Mouse (Mus musculus) ES-E14 (cell line): Measurements from ENCODE around the gene Med8. TPM values are rescaled to one million over a fixed set of nuclear protein-coding genes. Genes with fewer than 3 reads are reported as not detected.

Experiments used
- DNase-seq: peaks from one replicate; pipeline ENCODE4 v3.0.0-alpha.2; 2013; ENCODE audit warnings: low read depth, low spot score
- H3K27ac ChIP-seq: 2 replicates; pipeline ENCODE4 v1.5.1; 2012; ENCODE audit warnings: low read depth, mild to moderate bottlenecking, low read length, moderate library complexity, mixed read lengths; ENCODE audit not compliant: poor library complexity, insufficient read depth, severe bottlenecking
- H3K36me3 ChIP-seq: 2 replicates; pipeline ENCODE4 v1.6.1; 2012; ENCODE audit warnings: mild to moderate bottlenecking, low read length, moderate library complexity, mixed read lengths; ENCODE audit not compliant: control insufficient read depth, poor library complexity, insufficient read depth, severe bottlenecking
- H3K4me1 ChIP-seq, 2 experiments: fragments of 150-350 bp in 1 of 2; sonication (generic) in 1 of 2; 2 replicates each; pipeline ENCODE4 v1.6.1; 2012; ENCODE audit warnings: low read length in 2 of 2, mild to moderate bottlenecking in 1 of 2, mixed read lengths in 1 of 2; ENCODE audit not compliant: control insufficient read depth in 2 of 2, insufficient read depth in 2 of 2, poor library complexity in 1 of 2
- H3K4me3 ChIP-seq, 2 experiments: fragments of 150-350 bp in 1 of 2; sonication (generic) in 1 of 2; 2 replicates each; pipeline ENCODE4 v1.5.1; 2012; ENCODE audit warnings: low read length in 2 of 2, low read depth in 1 of 2, mild to moderate bottlenecking in 1 of 2, mixed read lengths in 1 of 2; ENCODE audit not compliant: insufficient read depth in 1 of 2, poor library complexity in 1 of 2, severe bottlenecking in 1 of 2
- H3K9ac ChIP-seq: 2 replicates; pipeline ENCODE4 v1.6.1; 2012; ENCODE audit warnings: low read depth, mild to moderate bottlenecking, low read length, mixed read lengths; ENCODE audit not compliant: poor library complexity, insufficient read depth, severe bottlenecking
- H3K9me3 ChIP-seq: fragments of 150-350 bp; sonication (generic); 2 replicates; pipeline ENCODE4 v1.6.1; 2012; ENCODE audit warnings: low read depth, mild to moderate bottlenecking, low read length; ENCODE audit not compliant: control insufficient read depth, insufficient read depth
- CHD2 ChIP-seq: IDR thresholded peaks from 2 replicates; pipeline ENCODE4 v1.6.1; 2014; ENCODE audit warnings: mild to moderate bottlenecking, low read depth, low read length, inconsistent platforms
- HCFC1 ChIP-seq: IDR thresholded peaks from 2 replicates; pipeline ENCODE4 v1.6.1; 2012; ENCODE audit warnings: low read length, inconsistent platforms, borderline replicate concordance; ENCODE audit not compliant: insufficient read depth
- MAFK ChIP-seq: IDR thresholded peaks from 2 replicates; pipeline ENCODE4 v1.6.1; 2014; ENCODE audit warnings: mild to moderate bottlenecking, low read depth, low read length, inconsistent platforms; ENCODE audit not compliant: insufficient read depth
- ZC3H11A ChIP-seq: IDR thresholded peaks from 2 replicates; pipeline ENCODE4 v1.6.1; 2012; ENCODE audit warnings: low read depth, mild to moderate bottlenecking, inconsistent platforms, low read length, borderline replicate concordance
- ZNF384 ChIP-seq: IDR thresholded peaks from 2 replicates; pipeline ENCODE4 v1.6.1; 2012; ENCODE audit warnings: low read depth, low read length, inconsistent platforms
- in situ Hi-C, 2 experiments: fragments of 600-800 bp; cut with MboI; formaldehyde crosslinking; loops; one replicate each; pipeline ENCODE4 v1.15.1; 2025; ENCODE audit warnings: low sequenced_read_pairs in 2 of 2, inconsistent platforms in 1 of 2; ENCODE audit not compliant: unreplicated experiment in 2 of 2
- total RNA-seq: library from RNA; depleted of rRNA; stranded (reverse); fragments of 300-350 nt; gene quantifications from 2 replicates; pipeline ENCODE4 v1.2.3, GENCODE M21; 2012

The Med8 gene
- total RNA-seq, 1 experiment: 74.1 TPM

DNA sequence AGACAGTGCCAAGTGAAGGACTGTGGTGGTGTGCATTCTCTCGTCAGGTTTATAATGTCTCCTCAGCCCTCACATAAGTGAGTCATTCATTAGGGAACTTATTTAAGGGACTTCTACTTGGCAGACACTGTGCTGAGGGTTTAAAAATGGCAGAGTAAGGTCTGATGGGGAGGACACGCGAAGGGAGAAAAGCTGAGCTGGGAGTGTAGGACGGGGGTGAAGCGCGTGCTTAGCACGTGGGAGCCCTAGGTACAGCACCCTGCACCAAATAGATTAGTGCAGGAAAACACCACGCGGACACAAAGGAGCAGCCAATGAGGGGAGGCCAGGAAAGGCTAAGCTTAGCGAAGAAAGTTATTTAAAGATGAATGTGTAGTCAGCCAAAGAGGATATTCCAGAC lies 36.0 kb downstream of the Med8 start:
- Histone ChIP-seq H3K36me3 (no peaks in the 10 kb centered on the region), H3K4me1 (peaks cover 0 to 12% of the 10 kb centered on the region in 2 experiments; a peak in 3 of 4 replicates), H3K9ac (no peak overlapping the region), H3K4me3 (no peak overlapping the region), H3K9me3 (no peaks in the 10 kb centered on the region), H3K27ac (no peak overlapping the region)
- TF ChIP-seq HCFC1: no peak
- no peak for DNase-seq
- in situ Hi-C loops: no loop called here

DNA sequence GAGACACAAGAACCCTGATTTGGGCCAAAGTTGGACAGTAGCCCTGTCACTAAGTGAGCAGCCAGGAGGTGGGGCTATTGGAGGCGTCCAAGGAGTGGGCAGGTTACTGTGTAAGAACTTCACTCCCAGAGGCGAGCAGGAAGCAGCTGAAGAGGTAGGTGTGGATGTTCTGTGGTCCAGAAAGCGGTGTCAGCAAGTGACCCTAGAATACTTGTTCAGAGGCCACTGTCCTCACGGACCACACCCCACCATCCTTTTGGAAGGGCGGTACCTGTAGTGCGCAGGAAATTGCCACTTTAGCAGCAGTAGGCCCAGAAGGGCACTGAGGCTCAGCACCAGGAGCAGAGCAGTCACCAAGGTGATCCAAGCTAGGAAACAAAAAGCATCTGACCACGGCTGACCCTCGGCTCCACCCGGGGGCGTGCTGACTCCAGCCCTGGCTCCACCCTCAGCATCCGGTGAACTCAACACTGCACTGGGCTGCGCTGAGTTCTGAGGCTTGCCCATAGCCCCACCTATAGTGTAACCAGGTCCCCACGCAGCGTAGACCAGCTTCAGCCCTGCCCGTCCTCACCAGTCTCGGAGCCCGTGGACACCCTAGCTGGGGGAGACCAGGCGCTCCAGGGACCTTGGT lies 36.8 kb downstream of the Med8 start:
- H3K27ac ChIP-seq: no peak overlapping the region
- no peak for TF ChIP-seq ZNF384
- TF ChIP-seq ZC3H11A: no peak
- no peak for TF ChIP-seq CHD2
- no peak for TF ChIP-seq MAFK
- TF ChIP-seq HCFC1: no peak
- peak overlapping the region; percentile 55 to 57 for H3K4me3 ChIP-seq
- H3K36me3 ChIP-seq: no peaks in the 10 kb centered on the region
- no peak for DNase-seq
- H3K4me1 ChIP-seq: peaks cover 0 to 12% of the 10 kb centered on the region in 2 experiments; a peak in 3 of 4 replicates
- 0 out of 2 replicates have a peak overlapping the region, but pooled peaks have one; percentile 17 for H3K9ac ChIP-seq
- in situ Hi-C loops: no loop called here
- H3K9me3 ChIP-seq: no peaks in the 10 kb centered on the region

DNA sequence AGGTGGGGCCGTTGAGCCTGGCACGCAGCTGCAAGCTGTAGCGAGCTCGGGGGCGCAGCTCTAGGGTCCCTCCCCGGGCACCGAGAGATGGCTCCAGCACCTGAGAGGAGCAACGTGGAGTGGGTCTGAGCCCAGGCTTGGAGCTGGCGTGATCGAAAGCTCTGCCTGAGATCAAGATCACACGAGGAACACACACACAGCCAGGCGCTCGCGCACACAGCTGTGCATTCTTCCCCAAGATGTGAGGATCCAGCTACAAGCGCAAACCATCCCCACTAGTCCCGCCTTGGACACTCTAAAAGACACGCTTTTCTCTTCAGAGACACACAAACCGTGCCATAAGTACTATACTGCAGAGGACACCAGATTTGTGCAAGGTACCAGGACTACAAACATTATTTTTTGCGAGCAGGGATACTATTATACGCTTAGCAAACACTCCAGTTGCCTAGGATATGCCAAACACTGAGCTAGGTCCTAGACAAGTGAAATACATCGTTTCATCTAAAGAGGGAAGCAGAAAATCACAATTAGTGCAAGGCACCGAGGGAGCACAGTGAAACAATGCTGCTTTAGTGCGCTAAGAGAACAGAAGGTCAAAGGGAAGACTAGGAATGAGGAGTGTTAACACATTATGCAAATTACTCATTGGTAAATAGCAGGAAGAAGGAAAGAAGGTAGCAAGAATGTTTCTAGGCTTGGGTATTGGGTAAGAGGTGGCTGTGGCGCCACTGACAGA lies 37.4 kb downstream of the Med8 start:
- Histone ChIP-seq H3K9me3 (no peaks in the 10 kb centered on the region), H3K4me3 (peak overlapping the region; percentile 55 to 57), H3K36me3 (no peaks in the 10 kb centered on the region), H3K4me1 (peaks cover 0 to 12% of the 10 kb centered on the region in 2 experiments; a peak in 3 of 4 replicates), H3K9ac (0 out of 2 replicates have a peak overlapping the region, but pooled peaks have one; percentile 17), H3K27ac (no peak overlapping the region)
- in situ Hi-C loops: no loop called here
- no peak for DNase-seq
- TF ChIP-seq ZNF384: no peak
- TF ChIP-seq ZC3H11A: no peak

DNA sequence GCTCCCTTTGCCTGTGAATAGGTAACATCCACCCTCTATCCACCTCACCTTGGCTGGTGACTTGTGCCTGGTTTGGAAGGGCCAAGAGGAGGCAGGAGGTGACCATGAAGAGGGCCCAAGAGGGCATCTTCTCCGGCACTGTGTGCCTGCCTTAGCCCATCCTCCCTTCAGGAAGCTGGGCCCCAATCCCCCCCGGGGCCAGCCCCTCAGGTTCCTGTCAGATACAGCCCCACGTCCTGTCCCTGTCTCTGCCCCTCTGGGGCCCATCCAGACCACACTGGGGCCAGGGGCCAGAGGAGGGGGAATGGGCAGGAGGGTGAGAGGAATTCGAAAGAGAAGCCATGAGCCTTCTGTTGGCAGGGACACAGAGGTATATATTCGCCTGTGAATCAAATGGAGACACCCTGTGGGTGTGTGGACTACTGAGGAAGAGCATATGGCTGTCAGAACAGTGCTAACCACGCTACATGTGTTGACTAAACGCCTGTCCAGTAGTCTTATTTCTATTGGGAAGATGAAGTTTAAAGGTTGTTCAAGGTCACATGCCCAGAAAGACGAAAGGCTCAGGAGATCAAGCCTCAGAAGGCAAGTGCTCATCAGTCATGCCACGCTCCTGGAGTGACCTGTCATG lies 48.3 kb downstream of the Med8 start, which contains the start of gene Mpl:
TSS of gene Mpl (minus strand) at position 169 of the 631 bp plus-strand sequence.
- Histone ChIP-seq H3K9me3 (no peaks in the 10 kb centered on the region), H3K4me3 (no peak within 1 kb of the TSS), H3K36me3 (no peaks in the 10 kb centered on the region), H3K27ac (no peak within 1 kb of the TSS), H3K9ac (no peak within 1 kb of the TSS), H3K4me1 (no peaks in the 10 kb centered on the region)
- DNase-seq: no peak
- TF ChIP-seq ZC3H11A: no peak
- no peak for TF ChIP-seq HCFC1
- TF ChIP-seq MAFK: no peak
- no peak for TF ChIP-seq CHD2
- no peak for TF ChIP-seq ZNF384
- in situ Hi-C loops: loop anchor here in 1 of 2 experiments (10.0 kb wide), 1 partner anchor 107 kb away; no protein-coding TSS in a partner anchor
